Mouse (Mus musculus) forebrain, embryonic 12.5 days (tissue): ENCODE results near the gene P2rx1. TPM values are rescaled to one million over a fixed set of nuclear protein-coding genes. Genes with fewer than 3 reads are reported as not detected.

Source experiments
- ATAC-seq: fragments of 200-750 bp; cut with Nextera tagmentation; 2 replicates; pipeline ENCODE4 v1.8.0; 2017; ENCODE audit warnings: moderate TSS enrichment; ENCODE audit not compliant: low FRiP score
- H3K27ac ChIP-seq: fragments of 300-500 bp; sonication (generic); 2 replicates; pipeline ENCODE4 v1.5.1; 2016; ENCODE audit warnings: mild to moderate bottlenecking
- H3K27me3 ChIP-seq: fragments of 300-500 bp; sonication (generic); 2 replicates; pipeline ENCODE4 v1.6.1; 2016; ENCODE audit warnings: mild to moderate bottlenecking
- H3K36me3 ChIP-seq: fragments of 300-500 bp; sonication (generic); replicated peaks from 2 replicates; pipeline ENCODE4 v1.6.1; 2016; ENCODE audit warnings: mild to moderate bottlenecking
- H3K4me1 ChIP-seq: fragments of 300-500 bp; sonication (generic); 2 replicates; pipeline ENCODE4 v1.6.1; 2016
- H3K4me2 ChIP-seq: fragments of 300-500 bp; sonication (generic); 2 replicates; pipeline ENCODE4 v1.6.1; 2016; ENCODE audit warnings: mild to moderate bottlenecking, moderate library complexity
- H3K4me3 ChIP-seq: fragments of 300-500 bp; sonication (generic); replicated peaks from 2 replicates; pipeline ENCODE4 v1.5.1; 2016; ENCODE audit warnings: mild to moderate bottlenecking
- H3K9ac ChIP-seq: fragments of 300-500 bp; sonication (generic); 2 replicates; pipeline ENCODE4 v1.6.1; 2016; ENCODE audit warnings: mild to moderate bottlenecking
- H3K9me3 ChIP-seq: fragments of 300-500 bp; sonication (generic); 2 replicates; pipeline ENCODE4 v1.6.1; 2016
- WGBS: fragments of 180-500 bp; shearing (Covaris S2); methylation state at CpG from one replicate; pipeline ENCODE4 v1.1.7; 2016; 5-methylcytosine and 5-hydroxymethylcytosine counted together
- polyA plus RNA-seq: library from polyadenylated mRNA; unstranded; fragments of >200 nt; fragmentation: Nextera tagmentation; extraction: Ambion mirVana; gene quantifications from 2 replicates; pipeline ENCODE4 v1.2.1, GENCODE M21; 2016

Gene P2rx1
- polyA plus RNA-seq, 1 experiment from 2014 or later: 0.52 TPM

DNA sequence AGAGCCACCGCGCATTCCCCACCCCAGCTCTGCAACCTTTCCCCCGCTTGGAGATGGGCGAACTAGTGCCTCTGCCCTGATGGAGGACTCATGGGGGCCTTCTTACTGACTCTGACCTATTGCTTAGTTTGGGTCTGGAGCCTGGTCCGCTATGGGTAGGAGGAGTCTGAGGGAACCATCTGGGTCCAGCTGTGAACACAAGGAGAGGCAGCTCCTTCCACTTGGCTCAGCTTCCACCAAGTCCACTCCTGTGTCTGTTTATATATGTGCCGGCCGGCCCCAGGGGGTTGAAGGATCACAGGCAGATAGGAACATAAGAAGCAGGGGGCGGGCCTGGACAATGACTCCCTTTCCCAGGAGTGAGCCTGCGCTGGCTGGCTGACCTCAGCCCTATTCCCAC is 6.9 kb upstream of the P2rx1 start:
- ATAC-seq: no peak
- WGBS: 76% methylated on average over 9 of the region's 9 CpGs
- no peak overlapping the region for H3K4me3 ChIP-seq
- H3K9me3 ChIP-seq: no peaks in the 10 kb centered on the region
- H3K27me3 ChIP-seq: no peaks in the 10 kb centered on the region; the same call in 1 of the 2 replicates
- no peaks in the 10 kb centered on the region for H3K36me3 ChIP-seq
- H3K4me1 ChIP-seq: no peaks in the 10 kb centered on the region
- no peak overlapping the region for H3K27ac ChIP-seq
- no peak overlapping the region for H3K4me2 ChIP-seq
- no peak overlapping the region for H3K9ac ChIP-seq

DNA sequence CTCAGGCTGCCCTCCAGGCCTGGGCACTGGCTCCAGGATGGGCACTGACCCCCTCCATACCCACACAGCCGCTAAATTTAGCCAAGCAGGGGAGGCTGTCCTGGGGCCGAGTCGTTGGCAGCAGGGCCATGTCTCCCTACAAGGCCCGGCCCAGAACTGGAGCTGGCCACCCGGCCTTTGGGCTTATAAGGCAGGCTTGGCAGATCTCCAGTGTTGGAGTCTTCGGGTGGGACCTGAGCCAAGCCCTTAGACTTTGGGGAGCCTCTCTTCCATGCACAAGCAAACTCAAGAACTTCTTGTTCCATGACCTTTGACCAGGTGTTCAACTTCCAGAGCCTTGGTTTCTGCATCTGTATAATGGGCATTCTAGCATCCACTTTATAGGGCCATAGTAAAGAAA is 2.6 kb upstream of the P2rx1 start:
- no peak for ATAC-seq
- no peaks in the 10 kb centered on the region for H3K36me3 ChIP-seq
- H3K9ac ChIP-seq: no peak overlapping the region
- 96% methylated on average over 6 of the region's 6 CpGs for WGBS
- no peak overlapping the region for H3K4me3 ChIP-seq
- no peak overlapping the region for H3K27ac ChIP-seq
- H3K4me1 ChIP-seq: no peaks in the 10 kb centered on the region
- H3K9me3 ChIP-seq: no peaks in the 10 kb centered on the region
- H3K4me2 ChIP-seq: no peak overlapping the region
- H3K27me3 ChIP-seq: no peaks in the 10 kb centered on the region; the same call in 1 of the 2 replicates

- Histone ChIP-seq H3K9ac (no peak overlapping the region), H3K27ac (no peak overlapping the region), H3K27me3 (no peaks in the 10 kb centered on the region; the same call in 1 of the 2 replicates), H3K4me2 (no peak overlapping the region), H3K36me3 (no peaks in the 10 kb centered on the region), H3K4me1 (no peaks in the 10 kb centered on the region), H3K4me3 (no peak overlapping the region), H3K9me3 (no peaks in the 10 kb centered on the region)
- no peak for ATAC-seq
- 84% methylated on average over 2 of the region's 2 CpGs for WGBS
These were observed 2.1 kb upstream of the P2rx1 start for GRCm38 (mm10) chr11:72996781-72997180.

DNA sequence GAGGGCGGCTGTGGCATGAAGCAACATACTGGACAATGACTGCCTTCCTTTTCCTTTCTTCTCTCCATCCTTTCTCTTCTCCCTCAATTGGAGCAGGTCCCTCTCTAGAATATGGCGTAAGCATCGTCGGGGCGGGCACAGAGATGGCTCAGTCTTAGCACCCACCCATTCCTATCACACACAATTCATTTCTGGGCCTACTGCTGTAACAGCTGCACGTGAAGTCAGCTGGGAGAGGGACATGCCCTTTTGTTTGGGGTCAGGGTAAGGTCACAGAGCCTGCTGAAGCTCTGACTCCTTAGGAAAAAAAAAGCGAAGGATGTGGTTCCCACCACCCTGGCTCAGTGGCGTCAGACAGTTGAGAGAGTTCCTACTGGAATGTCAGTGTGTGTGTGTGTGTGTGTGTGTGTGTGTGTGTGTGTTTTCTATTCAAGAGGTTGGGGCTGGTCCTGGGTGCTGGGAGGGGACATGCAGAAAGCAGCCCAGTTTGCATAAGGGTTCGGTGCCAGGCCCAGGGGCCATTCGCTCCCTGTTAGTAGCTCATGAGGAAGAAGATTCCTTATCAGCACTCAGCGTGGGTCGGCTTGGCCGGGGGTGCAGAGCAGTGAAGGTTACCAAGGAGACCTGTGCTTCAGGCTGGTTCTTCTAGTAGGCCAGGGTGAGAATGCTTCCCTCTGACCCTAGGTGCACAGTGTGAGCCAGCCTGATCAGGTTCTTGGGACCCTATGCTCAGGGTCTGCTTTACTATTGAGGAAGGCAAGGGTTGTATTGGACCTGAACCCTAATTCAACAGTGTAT is 1.2 kb upstream of the P2rx1 start:
- H3K27me3 ChIP-seq: no peaks in the 10 kb centered on the region; the same call in 1 of the 2 replicates
- no peak overlapping the region for H3K4me3 ChIP-seq
- ATAC-seq: no peak
- H3K9me3 ChIP-seq: no peaks in the 10 kb centered on the region
- WGBS: 80% methylated on average over 13 of the region's 13 CpGs
- no peak overlapping the region for H3K4me2 ChIP-seq
- H3K27ac ChIP-seq: no peak overlapping the region
- H3K9ac ChIP-seq: no peak overlapping the region
- no peaks in the 10 kb centered on the region for H3K4me1 ChIP-seq
- no peaks in the 10 kb centered on the region for H3K36me3 ChIP-seq

- ATAC-seq: no peak
- Histone ChIP-seq H3K9me3 (no peaks in the 10 kb centered on the region), H3K9ac (no peak overlapping the region), H3K27me3 (no peaks in the 10 kb centered on the region; the same call in 1 of the 2 replicates), H3K4me1 (no peaks in the 10 kb centered on the region), H3K36me3 (no peaks in the 10 kb centered on the region), H3K4me2 (no peak overlapping the region), H3K27ac (no peak overlapping the region), H3K4me3 (no peak overlapping the region)
- WGBS: 8% methylated on average over 6 of the region's 6 CpGs
These were observed 2.1 kb downstream of the P2rx1 start for GRCm38 (mm10) chr11:73001029-73001428.

- no peaks in the 10 kb centered on the region for H3K4me1 ChIP-seq
- no peak overlapping the region for H3K4me2 ChIP-seq
- peaks cover 18% of the 10 kb centered on the region; the same call in 1 of the 2 replicates for H3K27me3 ChIP-seq
- no peak overlapping the region for H3K4me3 ChIP-seq
- no peak overlapping the region for H3K9ac ChIP-seq
- 2% methylated on average over 2 of the region's 2 CpGs for whole genome bisulfite sequencing
- H3K36me3 ChIP-seq: no peaks in the 10 kb centered on the region
- no peaks in the 10 kb centered on the region for H3K9me3 ChIP-seq
- peak; percentile 46; the same call in 1 of the 2 replicates for ATAC-seq
- no peak overlapping the region for H3K27ac ChIP-seq
These were observed 7.5 kb downstream of the P2rx1 start for GRCm38 (mm10) chr11:73006377-73006776.

DNA sequence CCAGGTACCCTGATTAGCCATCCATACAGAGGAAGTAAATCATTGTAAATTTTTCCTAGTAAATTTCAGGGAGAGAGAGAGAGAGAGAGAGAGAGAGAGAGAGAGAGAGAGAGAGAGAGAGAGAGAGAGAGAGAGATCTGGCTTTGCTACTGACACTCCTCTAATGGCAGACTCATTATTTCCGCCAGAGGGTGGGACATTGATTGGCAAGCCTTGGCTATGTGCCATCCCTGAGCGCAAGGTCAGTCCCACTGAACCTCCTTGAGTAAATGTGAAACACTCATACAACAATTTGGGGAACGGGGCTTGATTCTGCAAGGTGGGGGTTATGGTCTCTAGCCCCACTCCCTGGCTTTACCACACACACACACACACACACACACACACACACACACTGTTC is 8.2 kb downstream of the P2rx1 start:
- H3K9me3 ChIP-seq: no peaks in the 10 kb centered on the region
- 75% methylated on average over 3 of the region's 3 CpGs for WGBS
- no peak overlapping the region for H3K27ac ChIP-seq
- ATAC-seq: no peak
- H3K36me3 ChIP-seq: no peaks in the 10 kb centered on the region
- H3K4me3 ChIP-seq: no peak overlapping the region
- no peak overlapping the region for H3K9ac ChIP-seq
- H3K4me2 ChIP-seq: no peak overlapping the region
- H3K4me1 ChIP-seq: no peaks in the 10 kb centered on the region
- H3K27me3 ChIP-seq: peaks cover 18% of the 10 kb centered on the region; the same call in 1 of the 2 replicates

GRCm38 (mm10) chr11:73007698-73008481 is 9.0 kb downstream of the P2rx1 start:
- WGBS: 66% methylated on average over 11 of the region's 11 CpGs
- Histone ChIP-seq H3K9me3 (no peaks in the 10 kb centered on the region), H3K27ac (no peak overlapping the region), H3K4me3 (no peak overlapping the region), H3K36me3 (no peaks in the 10 kb centered on the region), H3K9ac (no peak overlapping the region), H3K4me1 (no peaks in the 10 kb centered on the region), H3K27me3 (peaks cover 18% of the 10 kb centered on the region; the same call in 1 of the 2 replicates), H3K4me2 (no peak overlapping the region)
- ATAC-seq: no peak

DNA sequence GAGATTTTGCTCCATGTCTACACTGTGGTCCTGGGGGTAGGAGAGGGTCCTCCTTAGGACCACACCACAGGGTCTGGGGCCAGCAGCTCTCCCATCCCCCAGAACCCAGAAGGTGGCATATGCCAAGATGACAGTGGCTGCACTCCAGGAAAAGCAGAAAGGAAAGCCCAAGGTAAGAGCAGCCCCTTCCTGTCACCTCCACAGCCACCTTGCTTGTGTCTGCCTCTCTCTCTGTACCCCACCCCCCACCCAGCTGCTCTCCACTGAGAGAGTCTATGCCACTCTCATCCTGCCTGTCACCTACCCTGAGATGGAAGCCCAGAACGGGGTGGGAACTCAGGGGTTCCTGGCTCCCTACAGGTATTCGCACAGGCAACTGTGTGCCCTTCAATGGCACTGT is 9.9 kb downstream of the P2rx1 start:
- WGBS: 73% methylated on average over 2 of the region's 2 CpGs
- Histone ChIP-seq H3K9ac (no peak overlapping the region), H3K27ac (no peak overlapping the region), H3K4me2 (no peak overlapping the region), H3K4me1 (no peaks in the 10 kb centered on the region), H3K27me3 (peaks cover 18% of the 10 kb centered on the region; the same call in 1 of the 2 replicates), H3K9me3 (no peaks in the 10 kb centered on the region), H3K36me3 (no peaks in the 10 kb centered on the region), H3K4me3 (no peak overlapping the region)
- no peak for ATAC-seq

DNA sequence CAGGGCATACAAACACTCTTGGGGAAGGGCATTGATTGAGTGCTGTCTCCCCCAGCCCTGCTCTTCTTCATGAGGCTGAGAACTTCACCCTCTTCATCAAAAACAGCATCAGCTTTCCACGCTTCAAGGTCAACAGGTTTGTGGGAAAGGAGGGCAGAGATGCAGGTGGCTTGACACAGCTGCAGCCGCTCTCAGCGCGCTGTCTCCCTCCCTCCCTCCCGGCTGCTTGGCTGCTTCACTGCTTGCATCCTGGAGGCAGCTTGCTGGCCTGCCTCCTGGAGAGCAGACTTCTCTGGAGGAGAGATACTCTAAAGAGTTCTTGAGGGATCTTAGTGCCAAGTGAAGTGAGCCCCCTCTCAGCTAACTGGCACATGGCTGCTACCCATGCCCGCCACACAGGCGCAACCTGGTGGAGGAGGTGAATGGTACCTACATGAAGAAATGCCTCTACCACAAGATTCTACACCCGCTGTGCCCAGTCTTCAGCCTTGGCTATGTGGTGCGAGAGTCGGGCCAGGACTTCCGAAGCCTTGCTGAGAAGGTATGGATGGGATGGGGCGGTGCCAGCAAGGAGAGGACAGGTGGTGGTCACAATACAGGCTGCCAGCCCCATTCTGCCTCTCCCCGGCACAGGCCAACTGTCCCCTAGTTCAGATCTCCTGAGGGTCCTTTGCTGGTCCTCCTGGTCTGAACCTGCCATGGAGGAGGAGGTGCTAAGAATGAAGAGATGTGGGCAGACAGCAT is 10.8 kb downstream of the P2rx1 start:
- Histone ChIP-seq H3K27ac (no peak overlapping the region), H3K27me3 (peaks cover 19% of the 10 kb centered on the region), H3K4me2 (no peak overlapping the region), H3K36me3 (no peaks in the 10 kb centered on the region), H3K9me3 (no peaks in the 10 kb centered on the region), H3K4me1 (no peaks in the 10 kb centered on the region), H3K4me3 (no peak overlapping the region), H3K9ac (no peak overlapping the region)
- 65% methylated on average over 13 of the region's 13 CpGs for WGBS
- no peak for ATAC-seq

- Histone ChIP-seq H3K36me3 (no peaks in the 10 kb centered on the region), H3K27me3 (peaks cover 41% of the 10 kb centered on the region), H3K4me3 (no peak overlapping the region), H3K9me3 (no peaks in the 10 kb centered on the region), H3K4me2 (no peak overlapping the region), H3K4me1 (peaks cover 6% of the 10 kb centered on the region), H3K27ac (no peak overlapping the region), H3K9ac (no peak overlapping the region)
- 70% methylated on average over 5 of the region's 5 CpGs for WGBS
- no peak for ATAC-seq
These were observed 15.1 kb downstream of the P2rx1 start for GRCm38 (mm10) chr11:73013981-73014380.

- H3K9ac ChIP-seq: no peak overlapping the region
- H3K4me3 ChIP-seq: no peak overlapping the region
- 84% methylated on average over 4 of the region's 4 CpGs for WGBS
- H3K36me3 ChIP-seq: no peaks in the 10 kb centered on the region
- H3K27ac ChIP-seq: no peak overlapping the region
- H3K27me3 ChIP-seq: peaks cover 40% of the 10 kb centered on the region
- H3K9me3 ChIP-seq: no peaks in the 10 kb centered on the region
- no peak overlapping the region for H3K4me2 ChIP-seq
- ATAC-seq: no peak
- peaks cover 14% of the 10 kb centered on the region for H3K4me1 ChIP-seq
These were observed 16.0 kb downstream of the P2rx1 start for GRCm38 (mm10) chr11:73014831-73015344.
